Mouse (Mus musculus) midbrain, embryonic 11.5 days (tissue): Measurements from ENCODE around the gene Atp1a3. TPM values are rescaled to one million over a fixed set of nuclear protein-coding genes. Genes with fewer than 3 reads are reported as not detected.

Experiments used
- ATAC-seq: fragments of 200-750 bp; cut with Nextera tagmentation; 2 replicates; pipeline ENCODE4 v1.8.0; 2017; ENCODE audit warnings: moderate TSS enrichment, moderate library complexity; ENCODE audit not compliant: low FRiP score
- DNase-seq: peaks from one replicate; pipeline ENCODE4 v3.0.0; 2015; ENCODE audit warnings: low spot score; ENCODE audit errors: missing footprints
- H3K27ac ChIP-seq: fragments of 300-500 bp; sonication (generic); 2 replicates; pipeline ENCODE4 v1.5.1; 2014; ENCODE audit warnings: low read depth, low read length
- H3K27me3 ChIP-seq: fragments of 300-500 bp; sonication (generic); 2 replicates; pipeline ENCODE4 v1.6.1; 2014; ENCODE audit warnings: mild to moderate bottlenecking, low read length, moderate library complexity, mixed read lengths; ENCODE audit not compliant: control insufficient read depth, insufficient read depth
- H3K36me3 ChIP-seq: fragments of 300-500 bp; sonication (generic); 2 replicates; pipeline ENCODE4 v1.6.1; 2014; ENCODE audit warnings: mild to moderate bottlenecking, low read length, moderate library complexity, mixed read lengths; ENCODE audit not compliant: control insufficient read depth, insufficient read depth
- H3K4me1 ChIP-seq: fragments of 300-500 bp; sonication (generic); 2 replicates; pipeline ENCODE4 v1.6.1; 2014; ENCODE audit warnings: low read length; ENCODE audit not compliant: control insufficient read depth, insufficient read depth
- H3K4me2 ChIP-seq: fragments of 300-500 bp; sonication (generic); 2 replicates; pipeline ENCODE4 v1.6.1; 2014; ENCODE audit warnings: mild to moderate bottlenecking, moderate library complexity
- H3K4me3 ChIP-seq: fragments of 300-500 bp; sonication (generic); 2 replicates; pipeline ENCODE4 v1.5.1; 2014; ENCODE audit warnings: low read depth, low read length
- H3K9ac ChIP-seq: fragments of 300-500 bp; sonication (generic); 2 replicates; pipeline ENCODE4 v1.6.1; 2014; ENCODE audit warnings: low read length
- H3K9me3 ChIP-seq: fragments of 300-500 bp; sonication (generic); 2 replicates; pipeline ENCODE4 v1.6.1; 2016; ENCODE audit warnings: low read length; ENCODE audit not compliant: control insufficient read depth
- WGBS: fragments of 180-500 bp; shearing (Covaris S2); extraction: QIAGEN DNeasy Blood & Tissue Kit; methylation state at CpG from one replicate; pipeline ENCODE4 v1.1.7; 2014; 5-methylcytosine and 5-hydroxymethylcytosine counted together
- polyA plus RNA-seq: library from polyadenylated mRNA; unstranded; fragments of >200 nt; fragmentation: Nextera tagmentation; extraction: Ambion mirVana; gene quantifications from 2 replicates; pipeline ENCODE4 v1.2.1, GENCODE M21; 2014

Gene Atp1a3
- polyA plus RNA-seq, 1 experiment from 2014 or later, result 34.4 TPM

GRCm38 (mm10) chr7:25006586-25007364 lies 1.0 kb upstream of the Atp1a3 start:
- 78% methylated on average over 12 of the region's 12 CpGs for WGBS
- H3K4me1 ChIP-seq, result peaks cover 31% of the 10 kb centered on the region

GRCm38 (mm10) chr7:25006171-25006570 lies 413 bp upstream of the Atp1a3 start:
- Histone ChIP-seq H3K36me3 (no peaks in the 10 kb centered on the region), H3K4me1 (peaks cover 31% of the 10 kb centered on the region), H3K27me3 (peaks cover 50% of the 10 kb centered on the region), H3K27ac (no peak overlapping the region), H3K4me2 (peak overlapping the region; percentile 88), H3K9ac (peak overlapping the region; percentile 68; the same call in 1 of the 2 replicates), H3K4me3 (peak overlapping the region; percentile 52; the same call in 1 of the 2 replicates), H3K9me3 (no peaks in the 10 kb centered on the region)
- 55% methylated on average over 3 of the region's 3 CpGs for WGBS
- no peak for DNase-seq
- ATAC-seq, result peak; percentile 17

More at GRCm38 (mm10) chr7:25006586-25007364, 1.0 kb upstream of the Atp1a3 start:
- Histone ChIP-seq H3K9ac (no peak overlapping the region), H3K4me3 (no peak overlapping the region), H3K4me2 (no peak overlapping the region), H3K9me3 (no peaks in the 10 kb centered on the region), H3K27me3 (peaks cover 56% of the 10 kb centered on the region), H3K36me3 (no peaks in the 10 kb centered on the region), H3K27ac (0 out of 2 replicates have a peak overlapping the region, but pooled peaks have one; percentile 3)
- ATAC-seq (no peak), DNase-seq (no peak)

GRCm38 (mm10) chr7:25004806-25005205 lies 952 bp downstream of the Atp1a3 start:
- Histone ChIP-seq H3K4me3 (peak overlapping the region; percentile 52), H3K4me2 (peak overlapping the region; percentile 88), H3K4me1 (peaks cover 28% of the 10 kb centered on the region), H3K9ac (peak overlapping the region; percentile 48), H3K36me3 (no peaks in the 10 kb centered on the region), H3K27me3 (peaks cover 37% of the 10 kb centered on the region), H3K27ac (no peak overlapping the region), H3K9me3 (no peaks in the 10 kb centered on the region)
- ATAC-seq (no peak), DNase-seq (no peak)
- WGBS, result 47% methylated on average over 6 of the region's 9 CpGs

GRCm38 (mm10) chr7:25003820-25004388 lies 1.9 kb downstream of the Atp1a3 start:
- Histone ChIP-seq H3K9me3 (no peaks in the 10 kb centered on the region), H3K27me3 (peaks cover 28% of the 10 kb centered on the region), H3K27ac (no peak overlapping the region), H3K4me3 (no peak overlapping the region; the same call in 1 of the 2 replicates), H3K36me3 (no peaks in the 10 kb centered on the region), H3K9ac (no peak overlapping the region), H3K4me1 (peaks cover 25% of the 10 kb centered on the region), H3K4me2 (peak overlapping the region; percentile 15)
- peak; percentile 79 for DNase-seq
- no peak for ATAC-seq
- 83% methylated on average over 8 of the region's 8 CpGs for WGBS

GRCm38 (mm10) chr7:25003291-25003690 lies 2.5 kb downstream of the Atp1a3 start:
- no peaks in the 10 kb centered on the region for H3K36me3 ChIP-seq
- peak overlapping the region; percentile 15; the same call in 1 of the 2 replicates for H3K4me2 ChIP-seq
- ATAC-seq (no peak), DNase-seq (no peak)
- WGBS, result 57% methylated on average over 11 of the region's 11 CpGs
- peaks cover 22% of the 10 kb centered on the region for H3K27me3 ChIP-seq
- no peak overlapping the region for H3K9ac ChIP-seq
- H3K27ac ChIP-seq, result no peak overlapping the region
- peaks cover 23% of the 10 kb centered on the region for H3K4me1 ChIP-seq
- no peak overlapping the region for H3K4me3 ChIP-seq
- H3K9me3 ChIP-seq, result no peaks in the 10 kb centered on the region

- WGBS, result 83% methylated on average over 12 of the region's 12 CpGs
- Histone ChIP-seq H3K9me3 (no peaks in the 10 kb centered on the region), H3K27me3 (peaks cover 6% of the 10 kb centered on the region; the same call in 1 of the 2 replicates), H3K36me3 (no peaks in the 10 kb centered on the region), H3K4me2 (no peak overlapping the region), H3K27ac (no peak overlapping the region), H3K4me3 (no peak overlapping the region), H3K9ac (no peak overlapping the region), H3K4me1 (peaks cover 9% of the 10 kb centered on the region)
- ATAC-seq (no peak), DNase-seq (no peak)
These were observed 5.0 kb downstream of the Atp1a3 start for GRCm38 (mm10) chr7:25000711-25001110.

- Histone ChIP-seq H3K36me3 (no peaks in the 10 kb centered on the region), H3K4me2 (no peak overlapping the region), H3K9me3 (no peaks in the 10 kb centered on the region), H3K27me3 (peaks cover 2% of the 10 kb centered on the region; the same call in 1 of the 2 replicates), H3K4me1 (peaks cover 5% of the 10 kb centered on the region), H3K27ac (no peak overlapping the region), H3K4me3 (no peak overlapping the region), H3K9ac (no peak overlapping the region)
- ATAC-seq (no peak), DNase-seq (no peak)
- WGBS, result 79% methylated on average over 7 of the region's 7 CpGs
These were observed 5.5 kb downstream of the Atp1a3 start for GRCm38 (mm10) chr7:25000211-25000610.

- ATAC-seq, result no peak
- Histone ChIP-seq H3K27ac (no peak overlapping the region), H3K4me1 (no peaks in the 10 kb centered on the region), H3K27me3 (no peaks in the 10 kb centered on the region), H3K4me3 (no peak overlapping the region), H3K36me3 (no peaks in the 10 kb centered on the region), H3K4me2 (no peak overlapping the region), H3K9ac (no peak overlapping the region), H3K9me3 (no peaks in the 10 kb centered on the region)
- WGBS, result 76% methylated on average over 6 of the region's 6 CpGs
- no peak for DNase-seq
These were observed 12.7 kb downstream of the Atp1a3 start for GRCm38 (mm10) chr7:24993081-24993480.

- H3K4me2 ChIP-seq, result no peak overlapping the region
- no peak overlapping the region for H3K27ac ChIP-seq
- H3K4me1 ChIP-seq, result no peaks in the 10 kb centered on the region
- no peak overlapping the region for H3K9ac ChIP-seq
- no peak for DNase-seq
- no peaks in the 10 kb centered on the region for H3K9me3 ChIP-seq
- H3K36me3 ChIP-seq, result no peaks in the 10 kb centered on the region
- H3K4me3 ChIP-seq, result no peak overlapping the region
- no peaks in the 10 kb centered on the region for H3K27me3 ChIP-seq
- WGBS, result 80% methylated on average over 8 of the region's 8 CpGs
- no peak for ATAC-seq
These were observed 15.3 kb downstream of the Atp1a3 start for GRCm38 (mm10) chr7:24990478-24990877.
